Mouse (Mus musculus) lung, adult 2 months (tissue): ENCODE measurements around the gene Eid2b. TPM values are rescaled to one million over a fixed set of nuclear protein-coding genes. Genes with fewer than 3 reads are reported as not detected.

Source experiments
- DNase-seq: peaks from one replicate; pipeline ENCODE4 v3.0.0; 2022
- H3K4me1 ChIP-seq: fragments of 200-500 bp; 2 replicates; pipeline ENCODE4 v1.6.1; 2011; ENCODE audit warnings: low read length; ENCODE audit not compliant: control insufficient read depth, insufficient read depth
- H3K4me3 ChIP-seq: fragments of 200-500 bp; replicated peaks from 2 replicates; pipeline ENCODE3; 2011; ENCODE audit warnings: low read depth, mild to moderate bottlenecking, control low read depth, low read length; ENCODE audit errors: extremely low read depth
- CTCF ChIP-seq: fragments of 200-500 bp; IDR thresholded peaks from 2 replicates; pipeline ENCODE4 v1.5.1; 2011; ENCODE audit warnings: mild to moderate bottlenecking, low read length, control low read depth; ENCODE audit not compliant: insufficient read depth
- POLR2A ChIP-seq: fragments of 200-500 bp; IDR thresholded peaks from 2 replicates; pipeline ENCODE4 v1.6.1; 2011; ENCODE audit warnings: low read depth, mild to moderate bottlenecking, control low read depth, low read length, borderline replicate concordance; ENCODE audit errors: extremely low read depth
- WGBS: fragments of 180-500 bp; shearing (Covaris S2); methylation state at CpG from one replicate; pipeline ENCODE4 v1.1.7; 2018; 5-methylcytosine and 5-hydroxymethylcytosine counted together
- polyA plus RNA-seq: library from polyadenylated mRNA; depleted of rRNA; stranded (reverse); fragments of >200 nt; gene quantifications from 2 replicates; pipeline ENCODE4 v1.2.3, GENCODE M21; 2012; rRNA removed

The Eid2b gene
- polyA plus RNA-seq, 1 experiment, result 11.9 TPM

DNA sequence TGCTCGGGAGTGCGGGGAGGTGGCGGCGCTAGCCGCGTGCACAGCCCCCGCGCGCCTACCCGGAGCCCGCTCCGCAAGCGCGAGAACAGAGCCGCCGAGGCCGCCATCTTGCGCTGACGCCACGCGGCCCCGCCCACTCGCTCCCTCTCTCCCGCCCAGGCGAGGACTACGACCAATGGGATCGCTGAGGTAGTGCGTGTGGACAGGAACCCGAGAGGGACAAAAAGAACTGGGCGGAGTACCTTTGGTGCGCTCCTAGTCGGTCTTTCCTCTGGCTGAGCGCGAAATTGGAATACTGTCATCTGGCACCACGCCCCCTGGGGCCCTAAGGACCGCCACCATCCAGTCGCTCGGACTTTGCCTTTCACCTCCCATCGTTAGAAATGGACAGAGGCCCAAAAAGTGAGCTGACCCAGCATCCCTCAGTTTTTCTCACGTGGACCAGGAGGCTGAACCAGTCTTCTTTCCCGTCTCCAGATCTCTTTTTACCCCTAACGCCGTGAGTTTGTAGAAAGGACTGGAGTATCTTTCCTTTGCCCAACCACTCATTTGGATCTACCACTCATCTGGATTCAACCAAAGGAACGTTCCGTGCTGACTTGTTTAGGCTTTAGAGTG lies 34.5 kb downstream of the Eid2b start, which contains the start of gene Timm50:
Gene Timm50, minus strand, starts transcription at position 147 of the 618 bp plus-strand sequence.
- Histone ChIP-seq H3K4me3 (peak within 1 kb of the TSS; percentile 71), H3K4me1 (peaks cover 4% of the 10 kb centered on the region; the same call in 1 of the 2 replicates)
- under 1% methylated on average over 45 of the region's 45 CpGs for WGBS
- peak; percentile 59; the same call in 1 of the 2 replicates for TF ChIP-seq POLR2A
- TF ChIP-seq CTCF, result no peak
- peak; percentile 97 for DNase-seq

DNA sequence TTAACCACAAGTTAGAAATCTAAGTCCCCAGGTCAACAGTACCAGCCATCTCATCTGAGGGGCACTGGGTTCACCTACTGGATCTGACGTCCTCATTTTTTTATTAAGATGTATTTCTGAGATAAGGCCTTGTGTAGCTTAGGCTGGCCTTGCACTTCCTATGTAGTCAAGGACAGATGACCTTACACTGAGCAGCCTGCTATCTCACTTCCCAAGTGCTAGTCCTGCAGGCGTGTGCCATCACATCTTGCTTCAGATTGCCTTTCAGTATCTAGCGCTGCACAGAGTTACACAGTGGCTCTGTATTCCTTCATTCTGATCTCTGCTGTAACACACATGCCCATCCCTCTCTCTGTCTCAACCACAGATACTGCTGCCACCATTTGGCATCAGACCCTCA lies 40.5 kb downstream of the Eid2b start:
- TF ChIP-seq POLR2A (no peak), CTCF (no peak)
- 86% methylated on average over 3 of the region's 3 CpGs for WGBS
- no peak overlapping the region for H3K4me3 ChIP-seq
- H3K4me1 ChIP-seq, result no peaks in the 10 kb centered on the region
- no peak for DNase-seq

DNA sequence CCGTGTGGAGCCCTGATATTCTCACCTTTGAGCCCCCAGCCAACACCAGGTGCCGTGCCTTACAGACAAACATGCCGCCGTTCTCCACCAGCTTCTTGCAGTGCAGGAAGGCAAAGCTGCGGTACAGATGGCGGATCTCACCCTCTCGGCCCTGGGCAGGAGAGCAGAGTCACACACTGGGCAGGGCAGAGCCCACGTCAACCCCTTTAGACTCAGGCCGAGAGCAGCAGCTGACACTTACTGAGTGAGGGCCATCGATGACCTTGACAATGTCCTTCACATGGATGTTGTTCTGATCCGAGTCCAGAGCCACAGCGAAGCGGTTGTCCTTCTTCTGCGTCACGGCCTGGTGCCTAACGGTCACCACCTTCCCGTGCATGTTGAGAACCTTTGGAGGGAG lies 41.2 kb downstream of the Eid2b start:
- no peak for TF ChIP-seq POLR2A
- TF ChIP-seq CTCF, result no peak
- H3K4me1 ChIP-seq, result no peaks in the 10 kb centered on the region
- no peak for DNase-seq
- WGBS, result 91% methylated on average over 17 of the region's 17 CpGs
- no peak overlapping the region for H3K4me3 ChIP-seq

DNA sequence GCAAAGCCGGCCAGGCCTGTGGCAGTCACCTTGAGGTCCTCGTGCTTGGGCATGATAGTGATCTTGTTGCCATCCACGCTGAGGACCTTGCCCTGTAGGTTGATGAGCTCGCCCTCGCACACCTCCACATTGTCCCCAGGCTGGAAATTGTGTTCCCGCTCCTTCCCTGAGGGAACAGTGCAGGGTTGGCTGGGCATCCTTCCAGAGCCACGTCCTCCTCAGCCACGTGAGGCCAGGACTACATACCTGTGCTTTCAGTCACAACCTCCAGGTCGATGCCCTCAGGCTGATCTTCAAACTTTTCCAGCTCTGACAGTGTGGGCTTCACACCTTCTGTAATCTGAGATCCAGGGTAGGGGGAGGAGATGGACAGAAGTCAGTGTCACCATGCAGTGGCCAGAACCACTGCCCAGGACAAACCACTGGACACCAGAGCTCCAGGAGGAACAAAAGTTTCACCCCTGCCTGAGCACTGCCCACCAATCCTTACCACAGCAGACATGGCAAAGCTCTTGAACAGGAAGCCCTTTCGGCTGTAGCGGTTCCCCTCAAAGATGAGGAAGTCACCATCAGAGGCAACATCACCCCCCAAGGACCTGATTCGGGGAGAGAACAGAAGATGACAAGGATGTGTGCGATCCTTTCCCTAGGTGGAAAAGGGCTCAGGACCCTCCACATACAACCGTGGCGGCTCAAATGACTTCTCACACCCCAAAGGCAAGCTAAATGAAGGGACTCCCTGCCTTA lies 44.6 kb downstream of the Eid2b start:
- no peak overlapping the region for H3K4me3 ChIP-seq
- no peak for TF ChIP-seq CTCF
- no peaks in the 10 kb centered on the region for H3K4me1 ChIP-seq
- 87% methylated on average over 15 of the region's 15 CpGs for WGBS
- DNase-seq, result no peak

DNA sequence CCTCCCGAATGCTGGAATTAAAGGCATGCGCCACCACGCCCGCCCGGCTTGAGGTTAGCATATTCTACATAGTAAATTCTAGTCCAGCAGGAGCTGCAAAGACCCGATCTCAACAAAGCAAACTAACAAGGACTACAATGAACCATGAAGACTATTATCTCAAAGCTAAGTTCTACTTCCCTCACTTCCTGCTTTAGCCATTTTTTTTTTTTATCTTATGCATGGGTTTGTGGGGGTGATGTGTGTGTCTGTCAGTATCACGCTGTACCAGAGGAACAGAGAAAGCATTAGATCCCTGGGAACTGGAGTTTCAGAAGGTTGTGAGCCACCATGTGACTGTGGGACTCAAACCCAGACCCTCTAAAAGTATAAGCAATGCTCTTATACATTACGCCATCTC lies 47.8 kb downstream of the Eid2b start:
- no peak for DNase-seq
- no peak overlapping the region for H3K4me3 ChIP-seq
- no peaks in the 10 kb centered on the region for H3K4me1 ChIP-seq
- 96% methylated on average over 8 of the region's 8 CpGs for WGBS
- TF ChIP-seq CTCF (no peak), POLR2A (no peak)

DNA sequence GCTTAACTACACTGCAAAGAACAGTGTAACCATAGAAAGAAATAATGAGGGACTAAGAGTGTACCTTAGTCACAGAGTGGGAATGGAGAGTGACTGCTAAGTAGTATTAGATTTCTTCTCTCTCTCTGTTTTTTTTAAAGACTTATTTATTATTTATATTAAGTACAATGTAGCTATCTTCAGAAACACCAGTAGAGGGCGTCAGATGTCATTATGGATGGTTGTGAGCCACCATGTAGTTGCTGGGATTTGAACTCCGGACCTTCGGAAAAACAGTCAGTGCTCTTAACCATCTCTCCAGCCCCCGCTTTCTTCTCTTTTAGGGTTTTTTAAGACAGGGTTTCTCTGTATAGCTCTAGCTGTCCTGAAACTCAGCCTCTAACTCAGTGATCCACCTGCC lies 48.9 kb downstream of the Eid2b start:
- Histone ChIP-seq H3K4me3 (no peak overlapping the region), H3K4me1 (no peaks in the 10 kb centered on the region)
- no peak for TF ChIP-seq POLR2A
- no peak for TF ChIP-seq CTCF
- DNase-seq, result no peak
- WGBS, result 81% methylated on average over 4 of the region's 4 CpGs

DNA sequence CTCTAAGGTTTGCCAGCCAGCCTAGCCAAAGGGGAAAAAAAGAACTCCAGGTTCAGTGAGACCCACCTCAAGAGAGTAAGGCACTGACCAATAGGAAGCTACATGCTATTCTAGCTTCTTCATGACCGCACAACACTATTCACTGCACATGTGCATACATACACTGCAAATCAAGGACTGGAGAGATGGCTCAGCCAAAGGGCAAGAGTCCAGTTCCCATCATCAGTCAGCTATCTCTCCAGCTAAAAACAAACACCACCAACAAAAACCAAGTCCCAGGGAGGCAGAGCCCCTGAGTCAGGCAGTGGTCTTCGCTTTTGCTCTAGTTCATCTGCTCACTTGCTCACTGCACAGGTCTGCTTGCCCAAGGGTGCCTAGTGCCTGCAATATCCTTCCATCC lies 50.7 kb downstream of the Eid2b start:
- no peaks in the 10 kb centered on the region for H3K4me1 ChIP-seq
- WGBS, result 95% methylated on average over 2 of the region's 2 CpGs

More for the DNA sequence above, 50.7 kb downstream of the Eid2b start:
- H3K4me3 ChIP-seq, result no peak overlapping the region
- TF ChIP-seq CTCF, result no peak
- TF ChIP-seq POLR2A, result no peak
- no peak for DNase-seq

Other genes with a start within 250 kb of the Eid2b start
- gene Psmc4, start 227.6 kb upstream of the Eid2b start, polyA plus RNA-seq, result 67.7 and 86.4 TPM in 2 replicates
- gene Fcgbp, start 206.5 kb upstream of the Eid2b start, polyA plus RNA-seq, result 7.5 and 19.2 TPM in 2 replicates
- gene 9530053A07Rik, start 148.3 kb upstream of the Eid2b start, polyA plus RNA-seq, result 0.45 and 0.63 TPM in 2 replicates
- gene Fbl, start 108.0 kb upstream of the Eid2b start, polyA plus RNA-seq, result 32.4 and 40.9 TPM in 2 replicates
- 50.1 and 53.7 TPM in 2 replicates for gene Dyrk1b, start 98.3 kb upstream of the Eid2b start, polyA plus RNA-seq
- gene Eid2, start 9.9 kb upstream of the Eid2b start, polyA plus RNA-seq, result 5.2 and 8.1 TPM in 2 replicates
- gene Selenov, start 13.4 kb downstream of the Eid2b start, polyA plus RNA-seq, result not detected in 2 replicates
- 0.12 and 0.20 TPM in 2 replicates for gene Dll3, start 24.5 kb downstream of the Eid2b start, polyA plus RNA-seq
- gene Timm50, start 34.3 kb downstream of the Eid2b start, polyA plus RNA-seq, result 38.8 and 44.4 TPM in 2 replicates
- 98.7 and 109 TPM in 2 replicates for gene Supt5, start 61.0 kb downstream of the Eid2b start, polyA plus RNA-seq
- 529 and 774 TPM in 2 replicates for gene Rps16, start 72.9 kb downstream of the Eid2b start, polyA plus RNA-seq
- 37.5 and 40.0 TPM in 2 replicates for gene Plekhg2, start 94.9 kb downstream of the Eid2b start, polyA plus RNA-seq
- 83.3 and 136 TPM in 2 replicates for gene Zfp36, start 102.5 kb downstream of the Eid2b start, polyA plus RNA-seq
- gene Med29, start 115.0 kb downstream of the Eid2b start, polyA plus RNA-seq, result 37.3 and 39.2 TPM in 2 replicates
- 81.5 and 103 TPM in 2 replicates for gene Paf1, start 115.2 kb downstream of the Eid2b start, polyA plus RNA-seq
- gene Gmfg, start 159.7 kb downstream of the Eid2b start, polyA plus RNA-seq, result 24.2 and 24.3 TPM in 2 replicates
- gene Lrfn1, start 174.2 kb downstream of the Eid2b start, polyA plus RNA-seq, result 5.5 and 7.0 TPM in 2 replicates
- gene Ifnl2, start 232.7 kb downstream of the Eid2b start, polyA plus RNA-seq, result not detected in 2 replicates
- not detected in 2 replicates for gene Ifnl3, start 245.1 kb downstream of the Eid2b start, polyA plus RNA-seq